Mouse (Mus musculus) heart, postnatal 0 days (tissue): ENCODE data around the gene Zfp65.

Experiments
- CTCF ChIP-seq: IDR thresholded peaks from 2 replicates; pipeline ENCODE4 v1.5.1; 2016; ENCODE audit warnings: antibody characterized with exemption, control low read depth, low read depth
- EP300 ChIP-seq: IDR thresholded peaks from 2 replicates; pipeline ENCODE4 v1.6.1; 2016; ENCODE audit warnings: antibody characterized with exemption, low read depth

DNA sequence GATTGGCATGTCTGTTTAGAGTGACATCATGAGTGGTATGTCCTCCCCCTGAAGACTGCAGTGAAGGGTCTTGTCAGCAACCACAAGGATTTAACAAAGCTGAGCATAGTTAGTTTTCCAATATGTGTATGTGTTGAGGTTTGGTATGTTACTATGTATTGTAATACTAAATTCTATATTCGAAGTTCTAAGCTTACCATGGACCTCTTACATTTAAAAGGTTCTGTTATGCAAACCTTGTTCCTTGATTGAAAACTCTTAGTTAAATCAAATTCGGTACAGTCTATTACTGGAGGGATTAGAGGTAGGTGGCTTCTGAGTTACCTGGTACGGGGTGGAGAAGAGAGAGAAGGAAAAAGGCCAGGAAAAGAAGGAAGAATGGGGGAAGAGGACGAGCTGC, 42.0 kb downstream of the Zfp65 start, which contains the start of gene Zfp738:
- TF ChIP-seq CTCF (no peak), EP300 (no peak)
